Mouse (Mus musculus) kidney, adult 11 months (tissue): Measurements from ENCODE around the gene A930018P22Rik.

Source experiments
- DNase-seq: peaks from one replicate; pipeline ENCODE4 v3.0.0; 2022

The A930018P22Rik gene

GRCm38 (mm10) chr2:104119097-104119496, 3.5 kb upstream of the A930018P22Rik start:
- DNase-seq: no peak

GRCm38 (mm10) chr2:104120312-104120711, 2.3 kb upstream of the A930018P22Rik start:
- DNase-seq: no peak

GRCm38 (mm10) chr2:104121681-104122504, 676 bp upstream of the A930018P22Rik start:
- DNase-seq: no peak

GRCm38 (mm10) chr2:104123540-104123939, 971 bp downstream of the A930018P22Rik start:
- DNase-seq: no peak

GRCm38 (mm10) chr2:104124071-104124470, 1.5 kb downstream of the A930018P22Rik start:
- no peak for DNase-seq

- DNase-seq: peak; percentile 45
These were observed 6.4 kb downstream of the A930018P22Rik start for GRCm38 (mm10) chr2:104128803-104129531.

GRCm38 (mm10) chr2:104130165-104130564, 7.6 kb downstream of the A930018P22Rik start:
- DNase-seq: no peak

GRCm38 (mm10) chr2:104130969-104131368, 8.4 kb downstream of the A930018P22Rik start:
- no peak for DNase-seq

- no peak for DNase-seq
These were observed 9.8 kb downstream of the A930018P22Rik start for GRCm38 (mm10) chr2:104132266-104132859.

GRCm38 (mm10) chr2:104133042-104133810, 10.7 kb downstream of the A930018P22Rik start:
- no peak for DNase-seq

- DNase-seq: peak; percentile 63
These were observed 11.8 kb downstream of the A930018P22Rik start for GRCm38 (mm10) chr2:104134150-104135056.

- DNase-seq: no peak
These were observed 13.4 kb downstream of the A930018P22Rik start for GRCm38 (mm10) chr2:104135920-104136319.

- DNase-seq: no peak
These were observed 19.6 kb downstream of the A930018P22Rik start for GRCm38 (mm10) chr2:104142140-104142539.

- DNase-seq: no peak
These were observed 21.4 kb downstream of the A930018P22Rik start for GRCm38 (mm10) chr2:104144004-104144403.

- DNase-seq: no peak
These were observed 23.4 kb downstream of the A930018P22Rik start for GRCm38 (mm10) chr2:104145983-104146382.

- DNase-seq: no peak
These were observed 25.5 kb downstream of the A930018P22Rik start for GRCm38 (mm10) chr2:104147910-104148561.

GRCm38 (mm10) chr2:104150608-104151397, 28.2 kb downstream of the A930018P22Rik start:
- no peak for DNase-seq

- DNase-seq: no peak
These were observed 30.8 kb downstream of the A930018P22Rik start for GRCm38 (mm10) chr2:104153345-104153744.

GRCm38 (mm10) chr2:104153876-104154275, 31.3 kb downstream of the A930018P22Rik start:
- no peak for DNase-seq

- no peak for DNase-seq
These were observed 35.3 kb downstream of the A930018P22Rik start for GRCm38 (mm10) chr2:104157831-104158230.
